Mouse (Mus musculus): ENCODE results near the gene Phlda3. TPM values are rescaled to one million over a fixed set of nuclear protein-coding genes. Genes with fewer than 3 reads are reported as not detected.

Gene Phlda3
- polyA plus RNA-seq (2015; fragmentation: Nextera tagmentation; extraction: Ambion mirVana) = 26.6 and 33.0 TPM in 2 replicates

DNA sequence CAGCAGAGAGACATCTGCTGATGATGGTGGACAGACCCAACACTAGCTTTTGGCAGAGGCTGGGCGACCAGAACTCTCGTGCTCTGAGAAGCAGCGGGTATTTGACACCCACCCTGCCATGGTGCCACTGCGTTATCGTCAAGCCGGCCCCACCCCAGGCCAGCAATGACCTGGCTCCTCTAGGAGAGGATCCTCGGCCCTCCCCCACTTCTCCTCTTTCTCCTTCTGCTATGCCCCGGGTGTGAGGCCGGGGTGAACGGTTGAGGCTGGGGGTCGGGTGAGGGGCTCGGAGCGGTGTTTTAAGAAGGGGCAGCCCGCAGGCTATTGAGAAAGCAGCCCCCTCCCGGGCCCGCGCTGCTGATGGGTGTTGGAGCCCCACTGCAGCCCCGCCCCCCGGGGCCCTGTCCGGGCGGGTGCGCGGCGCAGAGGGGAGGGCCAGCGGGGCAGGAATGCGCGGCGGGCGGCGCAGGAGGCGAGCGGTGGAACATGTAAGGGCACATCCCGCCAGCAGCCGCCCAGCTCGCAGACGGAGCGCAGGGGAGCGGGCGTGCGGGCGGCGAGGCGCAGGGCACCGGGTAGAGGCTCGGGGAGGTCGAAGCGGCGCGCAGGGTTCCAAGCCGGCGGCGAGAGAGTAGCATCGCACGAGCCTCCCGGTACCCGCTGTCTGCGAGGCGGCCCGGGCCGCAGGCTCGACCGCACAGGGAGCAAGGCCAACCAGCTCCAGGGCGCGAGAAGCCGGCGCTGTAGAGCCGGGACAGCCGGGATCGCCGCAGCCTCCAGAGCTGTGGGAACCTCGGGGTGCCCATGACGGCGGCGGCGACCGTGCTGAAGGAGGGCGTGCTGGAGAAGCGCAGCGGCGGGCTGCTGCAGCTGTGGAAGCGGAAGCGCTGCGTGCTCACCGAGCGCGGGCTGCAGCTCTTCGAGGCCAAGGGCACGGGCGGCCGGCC is at the start of gene Phlda3:
Gene Phlda3, plus strand, starts transcription at position 475 of the 947 bp plus-strand sequence.
- no peaks in the 10 kb centered on the region for H3K9me3 ChIP-seq (replicated peaks; ENCODE audit: control insufficient read depth, low read length, poor library complexity, severe bottlenecking)
- no peaks in the 10 kb centered on the region; the same call in 1 of the 2 replicates for H3K27me3 ChIP-seq (ENCODE audit: control insufficient read depth, insufficient read depth, low read depth, low read length)
- peak within 1 kb of the TSS; percentile 74 for H3K27ac ChIP-seq (ENCODE audit: low read length)
- ATAC-seq = peak; percentile 86
- WGBS = under 1% methylated on average over 76 of the region's 90 CpGs
- H3K4me3 ChIP-seq (ENCODE audit: low read depth, low read length) = peak within 1 kb of the TSS; percentile 57
- H3K9ac ChIP-seq (ENCODE audit: low read depth, low read length) = peak within 1 kb of the TSS; percentile 70
- H3K4me1 ChIP-seq (ENCODE audit: control insufficient read depth, insufficient read depth, low read length) = peaks cover 19% of the 10 kb centered on the region
- 0 out of 2 replicates have a peak, but pooled peaks cover 2% of the 10 kb centered on the region for H3K36me3 ChIP-seq (ENCODE audit: control insufficient read depth, insufficient read depth, low read length)
- H3K4me2 ChIP-seq (ENCODE audit: low read length) = peak within 1 kb of the TSS; percentile 96

GRCm38 (mm10) chr1:135719486-135719885 is 46.4 kb upstream of the Phlda3 start:
- Histone ChIP-seq H3K9ac (ENCODE audit: low read depth, low read length) (no peak overlapping the region), H3K36me3 (ENCODE audit: control insufficient read depth, insufficient read depth, low read length) (no peaks in the 10 kb centered on the region), H3K4me2 (ENCODE audit: low read length) (peak overlapping the region; percentile 24), H3K27ac (ENCODE audit: low read length) (no peak overlapping the region), H3K27me3 (ENCODE audit: control insufficient read depth, insufficient read depth, low read depth, low read length) (no peaks in the 10 kb centered on the region), H3K9me3 (replicated peaks; ENCODE audit: control insufficient read depth, low read length, poor library complexity, severe bottlenecking) (no peaks in the 10 kb centered on the region), H3K4me1 (ENCODE audit: control insufficient read depth, insufficient read depth, low read length) (no peaks in the 10 kb centered on the region), H3K4me3 (ENCODE audit: low read depth, low read length) (no peak overlapping the region)
- peak; percentile 64; the same call in 1 of the 2 replicates for ATAC-seq
- WGBS = 19% methylated on average over 9 of the region's 9 CpGs

DNA sequence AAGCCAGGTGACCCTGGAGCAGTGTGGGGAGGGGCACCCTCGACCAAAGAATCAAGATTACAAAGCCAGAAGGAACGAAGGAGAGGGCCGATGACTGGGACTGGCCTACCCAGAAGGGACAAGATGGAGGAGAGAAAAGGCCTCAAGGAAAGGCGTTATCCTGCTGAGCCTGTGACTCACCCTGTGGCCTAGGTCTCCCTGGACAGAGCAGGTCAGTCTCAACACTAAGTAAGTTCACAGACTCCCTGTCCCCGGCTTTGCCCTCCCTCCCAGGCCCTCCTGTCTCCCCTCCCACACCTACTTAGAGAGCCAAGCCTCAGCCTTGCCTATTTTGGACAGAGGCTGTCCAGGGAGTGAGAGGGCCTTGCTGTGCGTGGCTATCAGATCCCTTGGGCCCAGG is 45.9 kb upstream of the Phlda3 start, which contains the start of gene Csrp1:
Gene Csrp1, plus strand, starts transcription at position 79 of the 400 bp plus-strand sequence.
- Histone ChIP-seq H3K9me3 (replicated peaks; ENCODE audit: control insufficient read depth, low read length, poor library complexity, severe bottlenecking) (no peaks in the 10 kb centered on the region), H3K27me3 (ENCODE audit: control insufficient read depth, insufficient read depth, low read depth, low read length) (no peaks in the 10 kb centered on the region), H3K4me3 (ENCODE audit: low read depth, low read length) (no peak within 1 kb of the TSS), H3K4me1 (ENCODE audit: control insufficient read depth, insufficient read depth, low read length) (no peaks in the 10 kb centered on the region), H3K4me2 (ENCODE audit: low read length) (peak within 1 kb of the TSS; percentile 24), H3K9ac (ENCODE audit: low read depth, low read length) (no peak within 1 kb of the TSS), H3K36me3 (ENCODE audit: control insufficient read depth, insufficient read depth, low read length) (no peaks in the 10 kb centered on the region), H3K27ac (ENCODE audit: low read length) (no peak within 1 kb of the TSS)
- 71% methylated on average over 6 of the region's 6 CpGs for WGBS
- ATAC-seq = no peak

DNA sequence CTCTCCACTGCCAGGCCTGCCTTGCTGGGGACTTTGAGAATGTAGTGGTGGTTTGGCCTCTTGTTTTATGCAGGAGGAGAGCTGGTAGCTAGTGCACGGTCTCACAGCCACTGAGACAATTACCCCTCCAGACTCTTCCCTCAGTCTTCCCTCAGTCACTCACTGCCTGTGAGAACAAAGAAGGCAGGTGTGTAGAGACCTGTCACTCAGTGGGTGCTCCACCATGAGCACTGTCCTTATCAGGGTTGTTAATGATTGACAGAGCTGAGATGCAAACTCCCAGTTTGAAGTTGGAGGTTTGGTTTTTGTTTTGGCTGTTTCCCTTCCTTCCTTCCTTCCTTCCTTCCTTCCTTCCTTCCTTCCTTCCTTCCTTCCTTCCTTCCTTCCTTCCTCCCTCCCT is 42.9 kb upstream of the Phlda3 start:
- no peaks in the 10 kb centered on the region for H3K4me1 ChIP-seq (ENCODE audit: control insufficient read depth, insufficient read depth, low read length)

DNA sequence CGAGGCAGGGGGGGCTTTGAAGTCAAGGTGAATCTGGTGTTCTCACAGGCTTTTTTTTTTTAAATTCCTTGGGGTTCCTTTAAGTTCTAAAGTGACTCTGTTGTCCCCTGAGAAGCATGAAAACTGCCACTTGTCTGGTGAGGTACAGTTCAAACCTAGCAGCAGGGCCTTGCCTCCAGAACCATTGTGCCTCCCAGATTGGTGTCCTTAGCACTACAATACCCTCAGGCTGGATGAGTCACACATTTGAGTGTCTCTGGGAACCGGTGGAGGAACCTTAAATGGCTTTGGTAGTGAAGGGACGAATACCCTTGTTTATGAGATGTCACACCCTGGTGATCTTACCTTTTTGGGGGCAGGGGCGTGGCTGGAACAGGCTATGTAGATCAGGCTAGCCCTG is 41.8 kb upstream of the Phlda3 start:
- Histone ChIP-seq H3K27ac (ENCODE audit: low read length) (no peak overlapping the region), H3K36me3 (ENCODE audit: control insufficient read depth, insufficient read depth, low read length) (no peaks in the 10 kb centered on the region), H3K9ac (ENCODE audit: low read depth, low read length) (no peak overlapping the region), H3K4me1 (ENCODE audit: control insufficient read depth, insufficient read depth, low read length) (peaks cover under 1% of the 10 kb centered on the region; the same call in 1 of the 2 replicates), H3K27me3 (ENCODE audit: control insufficient read depth, insufficient read depth, low read depth, low read length) (no peaks in the 10 kb centered on the region), H3K4me2 (ENCODE audit: low read length) (no peak overlapping the region), H3K9me3 (replicated peaks; ENCODE audit: control insufficient read depth, low read length, poor library complexity, severe bottlenecking) (no peaks in the 10 kb centered on the region), H3K4me3 (ENCODE audit: low read depth, low read length) (no peak overlapping the region)
- ATAC-seq = no peak
- WGBS = 67% methylated on average over 4 of the region's 4 CpGs

More for the DNA sequence above, 42.9 kb upstream of the Phlda3 start:
- Histone ChIP-seq H3K9ac (ENCODE audit: low read depth, low read length) (no peak overlapping the region), H3K27ac (ENCODE audit: low read length) (no peak overlapping the region), H3K9me3 (replicated peaks; ENCODE audit: control insufficient read depth, low read length, poor library complexity, severe bottlenecking) (no peaks in the 10 kb centered on the region), H3K4me3 (ENCODE audit: low read depth, low read length) (no peak overlapping the region), H3K27me3 (ENCODE audit: control insufficient read depth, insufficient read depth, low read depth, low read length) (no peaks in the 10 kb centered on the region), H3K36me3 (ENCODE audit: control insufficient read depth, insufficient read depth, low read length) (no peaks in the 10 kb centered on the region), H3K4me2 (ENCODE audit: low read length) (no peak overlapping the region)
- no peak for ATAC-seq
- 70% methylated on average over 1 of the region's 1 CpGs for WGBS

DNA sequence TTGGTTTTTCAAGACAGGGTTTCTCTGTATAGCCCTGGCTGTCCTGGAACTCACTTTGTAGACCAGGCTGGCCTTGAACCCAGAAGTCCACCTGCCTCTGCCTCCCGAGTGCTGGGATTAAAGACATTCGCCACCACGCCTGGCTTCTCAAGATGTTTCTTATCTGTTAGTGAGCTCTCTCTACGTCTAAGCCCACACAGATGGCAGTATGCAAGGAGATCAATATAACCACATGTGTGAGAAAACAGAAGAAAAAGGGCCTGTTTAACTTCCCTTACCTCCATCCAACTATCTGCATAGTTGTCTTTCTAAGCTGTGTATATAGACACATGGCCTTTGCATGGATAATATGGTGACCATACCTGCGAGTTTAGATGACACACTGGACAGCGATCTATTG is 40.6 kb upstream of the Phlda3 start:
- no peaks in the 10 kb centered on the region for H3K9me3 ChIP-seq (replicated peaks; ENCODE audit: control insufficient read depth, low read length, poor library complexity, severe bottlenecking)
- no peaks in the 10 kb centered on the region for H3K36me3 ChIP-seq (ENCODE audit: control insufficient read depth, insufficient read depth, low read length)
- ATAC-seq = no peak
- H3K4me2 ChIP-seq (ENCODE audit: low read length) = no peak overlapping the region
- H3K4me1 ChIP-seq (ENCODE audit: control insufficient read depth, insufficient read depth, low read length) = peaks cover 5% of the 10 kb centered on the region; the same call in 1 of the 2 replicates
- H3K9ac ChIP-seq (ENCODE audit: low read depth, low read length) = no peak overlapping the region
- H3K27me3 ChIP-seq (ENCODE audit: control insufficient read depth, insufficient read depth, low read depth, low read length) = no peaks in the 10 kb centered on the region
- H3K4me3 ChIP-seq (ENCODE audit: low read depth, low read length) = no peak overlapping the region
- H3K27ac ChIP-seq (ENCODE audit: low read length) = no peak overlapping the region
- 93% methylated on average over 6 of the region's 6 CpGs for WGBS

DNA sequence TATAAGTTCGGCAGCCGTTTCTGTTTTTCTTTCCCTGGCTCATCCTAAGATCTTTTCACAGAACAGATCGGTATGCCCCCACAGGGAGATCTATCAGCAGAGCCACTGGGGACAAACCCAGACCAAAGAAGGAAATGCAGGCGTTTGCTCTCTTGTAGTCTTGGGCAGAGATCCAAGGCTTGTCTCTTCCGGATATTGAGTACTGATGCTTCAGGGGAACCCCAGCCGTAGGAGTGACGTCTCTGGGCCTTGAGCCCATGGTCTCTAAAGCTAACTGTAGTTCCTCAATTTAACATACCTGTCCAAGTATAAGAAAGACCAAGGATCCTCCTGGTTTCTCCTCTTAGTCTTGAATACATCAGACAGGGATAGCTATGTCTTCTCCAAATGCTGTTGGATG is 40.0 kb upstream of the Phlda3 start:
- Histone ChIP-seq H3K9me3 (replicated peaks; ENCODE audit: control insufficient read depth, low read length, poor library complexity, severe bottlenecking) (no peaks in the 10 kb centered on the region), H3K4me2 (ENCODE audit: low read length) (no peak overlapping the region), H3K27me3 (ENCODE audit: control insufficient read depth, insufficient read depth, low read depth, low read length) (no peaks in the 10 kb centered on the region), H3K4me3 (ENCODE audit: low read depth, low read length) (no peak overlapping the region), H3K27ac (ENCODE audit: low read length) (no peak overlapping the region), H3K36me3 (ENCODE audit: control insufficient read depth, insufficient read depth, low read length) (no peaks in the 10 kb centered on the region), H3K4me1 (ENCODE audit: control insufficient read depth, insufficient read depth, low read length) (peaks cover 5% of the 10 kb centered on the region; the same call in 1 of the 2 replicates), H3K9ac (ENCODE audit: low read depth, low read length) (no peak overlapping the region)
- ATAC-seq = no peak
- WGBS = 77% methylated on average over 7 of the region's 7 CpGs

GRCm38 (mm10) chr1:135728631-135729366 is 37.1 kb upstream of the Phlda3 start:
- H3K4me3 ChIP-seq (ENCODE audit: low read depth, low read length) = peak overlapping the region; percentile 54
- no peaks in the 10 kb centered on the region for H3K27me3 ChIP-seq (ENCODE audit: control insufficient read depth, insufficient read depth, low read depth, low read length)
- H3K9ac ChIP-seq (ENCODE audit: low read depth, low read length) = peak overlapping the region; percentile 67
- no peak overlapping the region for H3K27ac ChIP-seq (ENCODE audit: low read length)
- H3K9me3 ChIP-seq (replicated peaks; ENCODE audit: control insufficient read depth, low read length, poor library complexity, severe bottlenecking) = no peaks in the 10 kb centered on the region
- ATAC-seq = peak; percentile 83
- peak overlapping the region; percentile 95 for H3K4me2 ChIP-seq (ENCODE audit: low read length)
- peaks cover 5% of the 10 kb centered on the region; the same call in 1 of the 2 replicates for H3K4me1 ChIP-seq (ENCODE audit: control insufficient read depth, insufficient read depth, low read length)
- WGBS = 1% methylated on average over 35 of the region's 35 CpGs
- no peaks in the 10 kb centered on the region for H3K36me3 ChIP-seq (ENCODE audit: control insufficient read depth, insufficient read depth, low read length)
